Mouse (Mus musculus) gonadal fat pad, adult 2 months (tissue): ENCODE results near the gene Sap30l. TPM values are rescaled to one million over a fixed set of nuclear protein-coding genes. Genes with fewer than 3 reads are reported as not detected.
"Not testable (repeated sequence)": the region's sequence is repeated elsewhere in the genome, so short reads cannot be mapped to it uniquely, and the experiment has no call there.

Source experiments
- DNase-seq: peaks from one replicate; pipeline ENCODE4 v3.0.0-alpha.2; 2012; ENCODE audit warnings: low read depth
- polyA plus RNA-seq: library from polyadenylated mRNA; depleted of rRNA; stranded (reverse); fragments of >200 nt; gene quantifications from 2 replicates; pipeline ENCODE4 v1.2.3, GENCODE M21; 2012

The Sap30l gene
- polyA plus RNA-seq, 1 experiment: 19.4 TPM

DNA sequence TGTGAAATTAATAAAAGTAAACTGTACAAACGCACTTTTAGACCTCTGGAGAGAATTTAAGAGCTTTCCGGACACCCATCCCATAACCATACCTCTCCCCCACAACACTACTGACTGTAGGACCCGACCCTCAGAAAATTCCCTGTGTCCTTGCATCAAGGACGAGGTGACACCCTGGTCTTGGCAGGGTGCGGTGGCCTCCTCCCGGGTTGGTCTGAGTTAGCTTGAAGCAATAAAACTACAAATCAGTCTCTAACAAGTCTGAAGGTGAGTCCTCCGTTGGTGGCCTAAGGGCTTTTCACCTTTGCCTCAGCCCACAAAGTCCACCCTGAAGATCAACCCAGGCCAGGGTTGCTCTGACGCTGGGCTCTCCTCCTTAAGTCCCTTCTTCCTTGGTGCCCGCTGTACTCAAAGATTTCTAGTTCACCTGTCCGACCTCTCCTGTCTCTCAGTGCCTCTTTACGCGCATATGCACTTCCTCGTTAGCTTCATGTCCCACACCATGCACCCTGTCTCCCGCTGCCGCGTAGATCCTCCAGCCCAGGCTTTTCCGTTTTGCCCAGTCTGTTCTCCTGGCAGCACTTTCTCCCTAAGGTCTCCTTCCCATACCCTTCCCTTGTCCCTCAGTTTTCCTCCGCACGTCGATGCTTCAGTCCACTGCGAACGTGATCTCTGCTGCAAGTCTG lies 1.0 kb upstream of the Sap30l start:
- no peak for DNase-seq

DNA sequence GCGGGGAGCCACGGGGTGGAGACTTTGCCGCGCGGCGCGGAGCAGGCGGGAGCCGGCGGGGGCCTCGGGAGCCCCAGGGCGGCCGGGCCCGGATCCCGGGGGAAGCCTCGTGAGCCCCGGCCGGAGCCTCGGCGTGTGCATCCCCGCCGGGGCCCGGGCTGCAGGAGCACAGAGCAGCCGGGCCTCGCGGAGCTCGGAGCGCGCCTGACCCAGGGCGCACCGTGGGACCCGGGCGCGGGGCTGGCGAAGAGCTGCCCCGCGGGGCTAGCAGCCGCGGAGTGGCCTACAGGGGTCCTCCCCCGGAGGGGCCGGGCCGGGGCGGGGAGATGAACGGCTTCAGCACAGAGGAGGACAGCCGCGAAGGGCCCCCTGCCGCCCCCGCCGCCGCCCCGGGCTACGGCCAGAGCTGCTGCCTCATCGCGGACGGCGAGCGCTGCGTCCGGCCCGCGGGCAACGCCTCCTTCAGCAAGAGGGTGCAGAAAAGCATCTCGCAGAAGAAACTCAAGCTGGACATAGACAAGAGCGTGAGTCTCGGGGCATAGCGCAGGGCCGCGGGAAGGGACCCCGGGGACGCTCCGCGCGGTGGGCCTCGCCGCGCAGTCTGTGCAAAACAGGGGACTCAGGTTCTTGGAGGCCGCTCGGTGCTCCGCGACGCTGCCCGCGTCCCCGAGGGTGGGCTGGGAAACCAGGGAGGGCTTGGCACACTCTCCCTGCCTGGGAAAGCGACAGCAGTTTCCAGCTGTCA lies 501 bp downstream of the Sap30l start:
- DNase-seq: no peak

DNA sequence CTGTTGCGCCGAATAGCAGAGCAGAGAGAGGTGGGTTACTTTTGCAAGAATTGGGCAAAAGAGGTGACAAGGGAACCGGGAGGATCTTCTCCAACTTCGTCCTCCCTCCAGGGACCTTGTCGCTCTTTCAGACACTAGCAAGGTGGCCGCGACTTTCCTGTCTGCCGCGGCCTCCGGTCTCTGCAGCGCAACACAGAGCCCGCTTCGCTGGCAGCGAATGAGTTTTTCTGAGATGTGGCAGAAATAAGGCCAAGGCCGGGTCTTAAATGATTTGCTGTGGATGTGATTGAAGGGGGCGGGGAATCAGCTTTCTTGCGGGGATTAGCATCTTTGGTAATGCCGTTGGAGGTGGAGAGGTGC lies 1.1 kb downstream of the Sap30l start:
- no peak for DNase-seq

DNA sequence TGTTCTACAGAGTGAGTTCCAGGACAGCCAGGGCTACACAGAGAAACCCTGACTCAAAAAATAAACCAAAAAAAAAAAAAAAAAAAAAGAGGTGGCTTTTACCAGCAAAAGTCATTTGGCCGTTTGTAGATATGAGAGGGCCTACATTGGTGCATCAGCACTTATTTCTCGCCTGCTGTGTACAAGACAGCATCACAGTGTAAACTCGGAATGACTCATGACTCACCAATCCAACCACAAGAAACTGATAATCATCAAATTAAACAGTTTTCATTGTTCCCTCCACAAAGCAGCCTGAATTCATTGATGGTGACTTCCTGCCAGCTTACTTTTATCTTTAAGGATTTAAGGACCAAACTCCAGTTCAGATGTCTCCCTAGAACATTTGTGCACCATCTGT lies 3.6 kb downstream of the Sap30l start:
- DNase-seq: no peak

DNA sequence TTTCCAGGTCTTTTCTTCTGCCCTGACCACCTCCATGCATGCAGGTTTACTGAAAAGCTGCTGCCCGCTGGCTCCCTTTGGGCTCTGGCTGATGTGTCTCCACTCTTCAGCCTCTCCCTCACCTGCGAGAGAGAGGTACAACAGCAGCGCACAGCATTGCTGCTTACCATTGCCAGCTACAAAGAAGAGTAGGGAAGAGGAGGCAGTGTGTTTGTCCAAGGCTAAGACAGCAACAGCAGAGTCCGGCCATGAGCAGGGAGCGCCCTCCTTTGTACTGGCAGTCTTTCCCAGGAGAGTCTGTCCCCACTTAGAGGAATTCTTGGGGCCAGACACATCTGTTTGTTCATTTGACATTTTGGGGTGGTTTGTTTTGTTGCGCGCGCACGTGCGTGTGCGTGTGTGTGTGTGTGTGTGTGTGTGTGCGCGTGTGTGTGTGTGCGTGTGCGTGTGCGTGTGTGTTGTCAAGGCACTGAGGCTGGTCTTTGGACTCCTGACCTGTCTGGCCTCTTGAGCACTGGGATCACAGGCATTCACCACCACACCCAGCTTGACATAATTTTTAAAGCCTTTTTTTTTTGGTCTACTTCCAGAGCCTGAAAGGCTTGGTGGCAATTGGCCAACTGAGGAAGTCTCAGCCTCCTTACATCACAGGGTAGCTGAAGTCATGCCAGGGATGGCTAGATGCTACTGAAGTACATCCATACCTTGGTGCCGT lies 7.7 kb downstream of the Sap30l start:
- no peak for DNase-seq

DNA sequence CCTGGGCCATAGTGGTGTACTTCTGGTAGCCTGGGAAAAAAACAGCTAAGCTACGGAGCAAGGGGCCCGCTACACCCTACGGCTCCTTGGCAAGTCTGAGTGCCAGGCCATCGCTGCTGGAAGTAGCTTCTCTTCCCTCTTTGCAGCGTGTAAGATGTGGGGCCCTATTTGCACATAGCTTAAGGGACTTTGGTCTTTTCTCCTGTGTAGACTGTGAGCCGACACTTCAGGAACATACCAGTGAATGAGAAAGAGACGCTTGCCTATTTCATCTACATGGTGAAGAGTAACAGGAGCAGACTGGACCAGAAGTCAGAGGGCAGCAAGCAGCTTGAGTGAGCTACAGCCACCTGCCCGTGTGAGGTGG lies 8.3 kb downstream of the Sap30l start:
- DNase-seq: no peak

DNA sequence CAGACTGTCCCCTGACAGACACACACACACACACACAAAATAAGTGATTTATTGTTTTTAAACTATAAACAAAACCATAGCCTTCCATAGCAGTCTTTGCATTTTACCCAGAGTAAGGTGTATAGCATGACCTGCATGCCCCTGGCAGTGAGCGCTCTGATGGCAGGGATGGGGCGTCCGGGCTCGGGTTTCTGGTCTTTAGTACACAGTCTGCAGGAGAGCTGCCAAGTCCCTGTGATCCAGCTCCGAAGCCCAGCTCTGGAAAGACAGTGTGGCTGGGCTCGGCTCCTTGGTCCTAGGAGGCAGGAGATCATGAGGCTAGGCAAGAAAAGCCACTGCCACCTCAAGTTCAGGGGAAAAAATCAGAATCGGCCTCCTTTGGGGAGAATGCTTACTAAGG lies 9.6 kb downstream of the Sap30l start:
- DNase-seq: no peak

DNA sequence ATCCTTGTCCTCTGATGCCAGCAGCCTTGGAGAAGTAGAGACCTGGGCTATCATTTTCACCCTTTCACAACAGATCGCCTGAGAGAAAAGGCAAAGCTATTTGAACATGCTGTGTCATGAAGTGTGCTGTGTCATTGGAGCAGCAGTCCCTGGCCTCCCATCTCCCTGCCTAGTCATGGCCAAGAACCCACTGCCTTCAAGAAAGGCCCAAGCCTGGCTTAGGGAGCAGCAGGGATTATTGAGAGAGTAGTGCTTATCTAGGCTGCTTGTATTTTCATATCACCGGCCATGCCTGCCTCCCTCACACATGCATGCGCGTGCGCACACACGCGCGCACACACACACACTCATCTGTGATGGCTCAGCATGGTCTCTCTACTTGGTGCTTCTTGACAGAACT lies 10.8 kb downstream of the Sap30l start:
- DNase-seq: no peak

DNA sequence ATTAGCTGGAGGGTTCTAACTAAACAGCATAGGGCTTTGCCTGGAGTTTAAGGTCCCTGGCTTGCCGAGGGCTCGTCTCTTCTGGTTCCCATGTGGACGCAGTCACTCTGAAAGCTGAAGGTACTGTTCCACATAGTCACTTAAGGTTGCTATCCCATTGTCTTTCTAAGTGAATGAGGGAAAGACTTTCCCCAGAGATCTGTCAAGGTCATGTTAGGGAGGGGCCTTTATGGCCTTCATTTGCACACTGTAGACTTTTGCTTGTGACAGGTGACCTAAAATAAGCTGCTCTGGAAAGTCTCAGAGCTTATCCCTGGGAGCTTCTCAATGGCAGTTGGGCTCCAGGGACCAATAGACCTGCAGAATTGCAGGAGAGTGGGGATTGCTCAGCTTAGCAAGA lies 12.2 kb downstream of the Sap30l start:
- DNase-seq: no peak

DNA sequence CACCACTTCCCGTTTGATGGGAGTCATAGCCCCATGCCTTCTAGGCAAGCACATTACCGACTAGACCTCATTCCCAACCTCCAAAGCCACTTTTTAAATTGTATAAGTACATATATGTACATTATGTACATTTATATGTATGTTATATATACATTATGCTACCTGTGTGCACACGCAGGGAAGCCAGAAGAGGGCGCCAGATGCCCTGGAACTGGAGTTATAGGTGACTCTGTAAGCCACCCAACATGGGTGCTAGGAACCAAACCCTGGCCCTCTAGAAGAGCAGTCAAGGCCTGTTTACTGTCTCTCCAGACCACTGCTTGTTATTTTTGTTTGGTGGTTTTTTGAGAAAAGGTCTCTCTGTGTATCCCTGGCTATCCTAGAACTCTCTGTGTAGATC lies 16.8 kb downstream of the Sap30l start:
- no peak for DNase-seq

DNA sequence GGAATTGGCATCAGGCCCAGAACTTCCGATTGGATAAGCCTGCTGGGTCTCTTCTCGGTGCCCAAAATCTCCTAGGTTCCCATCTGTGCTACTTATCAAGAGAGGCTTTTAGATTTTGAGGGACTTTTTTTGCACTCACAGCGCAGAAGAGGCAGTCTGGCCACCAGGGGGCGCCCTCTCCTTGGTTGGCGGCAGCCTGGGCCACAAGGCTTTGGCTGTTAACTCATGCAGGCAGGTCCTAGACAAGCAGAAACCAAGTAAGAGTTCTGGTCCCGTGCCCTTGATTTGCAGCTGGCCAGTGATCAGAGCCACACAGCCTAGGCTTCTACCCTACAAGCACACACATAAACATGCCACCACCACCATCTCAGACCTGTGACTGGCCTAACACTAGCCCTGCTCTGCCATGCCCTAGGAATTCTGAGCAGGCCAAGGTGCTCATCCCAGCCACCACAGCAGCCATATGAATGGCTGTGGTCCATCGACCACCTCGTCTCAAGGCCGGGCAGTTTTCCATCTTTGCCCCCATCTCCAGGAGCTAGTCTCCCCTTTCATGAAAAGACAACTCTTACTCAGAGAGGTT lies 18.7 kb downstream of the Sap30l start:
- no peak for DNase-seq

DNA sequence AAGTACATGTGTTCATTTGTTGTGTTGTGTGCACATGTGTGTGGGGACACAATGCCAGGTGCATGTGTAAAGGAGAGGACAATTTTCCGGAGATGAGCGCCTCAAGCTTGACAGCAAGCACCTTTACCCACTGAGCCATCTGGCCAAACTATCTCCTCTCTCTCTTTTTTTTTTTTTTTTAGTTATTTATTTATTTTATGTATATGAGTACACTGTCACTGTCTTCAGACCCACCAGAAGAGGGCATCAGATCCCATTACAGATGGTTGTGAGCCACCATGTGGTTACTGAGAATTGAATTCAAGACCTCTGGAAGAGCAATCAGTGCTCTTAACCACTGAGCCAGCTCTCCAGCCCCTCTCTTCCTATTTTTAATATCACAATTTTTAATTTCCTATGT lies 21.7 kb downstream of the Sap30l start:
- DNase-seq: not testable (repeated sequence)

DNA sequence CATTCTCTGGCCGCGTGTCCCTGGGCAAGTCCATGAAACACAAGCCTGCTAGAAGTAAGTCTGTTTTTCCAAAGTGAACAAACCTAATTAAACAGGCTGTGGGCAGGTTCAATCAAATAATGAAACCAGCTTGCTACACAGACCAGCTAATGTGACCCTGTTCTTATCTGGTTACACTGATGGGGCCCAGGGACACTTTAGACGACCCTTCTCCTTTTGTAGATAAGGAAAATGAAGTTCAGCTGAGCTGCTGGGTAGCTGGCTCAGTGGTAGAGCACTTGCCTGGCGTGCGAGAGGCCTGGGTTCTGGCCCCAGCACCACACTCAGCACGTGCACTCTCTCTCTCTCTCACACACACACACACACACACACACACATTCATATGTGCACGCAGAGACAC lies 22.3 kb downstream of the Sap30l start:
- no peak for DNase-seq

DNA sequence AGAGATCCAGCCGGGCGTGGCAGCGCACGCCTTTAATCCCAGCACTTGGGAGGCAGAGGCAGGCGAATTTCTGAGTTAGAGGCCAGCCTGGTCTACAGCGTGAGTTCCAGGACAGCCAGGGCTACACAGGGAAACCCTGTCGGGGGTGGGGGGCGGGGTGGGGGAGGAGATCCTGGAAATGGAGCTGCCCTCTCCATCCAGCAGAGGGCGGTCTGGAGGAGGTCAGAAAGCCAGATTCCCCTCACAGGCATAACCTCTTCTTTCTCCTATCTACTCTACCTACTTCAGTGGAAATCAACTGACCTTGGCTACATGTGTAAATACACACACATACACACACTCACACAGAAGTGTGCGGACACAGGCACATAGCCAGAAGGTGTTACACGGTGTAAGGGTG lies 23.8 kb downstream of the Sap30l start:
- not testable (repeated sequence) for DNase-seq

DNA sequence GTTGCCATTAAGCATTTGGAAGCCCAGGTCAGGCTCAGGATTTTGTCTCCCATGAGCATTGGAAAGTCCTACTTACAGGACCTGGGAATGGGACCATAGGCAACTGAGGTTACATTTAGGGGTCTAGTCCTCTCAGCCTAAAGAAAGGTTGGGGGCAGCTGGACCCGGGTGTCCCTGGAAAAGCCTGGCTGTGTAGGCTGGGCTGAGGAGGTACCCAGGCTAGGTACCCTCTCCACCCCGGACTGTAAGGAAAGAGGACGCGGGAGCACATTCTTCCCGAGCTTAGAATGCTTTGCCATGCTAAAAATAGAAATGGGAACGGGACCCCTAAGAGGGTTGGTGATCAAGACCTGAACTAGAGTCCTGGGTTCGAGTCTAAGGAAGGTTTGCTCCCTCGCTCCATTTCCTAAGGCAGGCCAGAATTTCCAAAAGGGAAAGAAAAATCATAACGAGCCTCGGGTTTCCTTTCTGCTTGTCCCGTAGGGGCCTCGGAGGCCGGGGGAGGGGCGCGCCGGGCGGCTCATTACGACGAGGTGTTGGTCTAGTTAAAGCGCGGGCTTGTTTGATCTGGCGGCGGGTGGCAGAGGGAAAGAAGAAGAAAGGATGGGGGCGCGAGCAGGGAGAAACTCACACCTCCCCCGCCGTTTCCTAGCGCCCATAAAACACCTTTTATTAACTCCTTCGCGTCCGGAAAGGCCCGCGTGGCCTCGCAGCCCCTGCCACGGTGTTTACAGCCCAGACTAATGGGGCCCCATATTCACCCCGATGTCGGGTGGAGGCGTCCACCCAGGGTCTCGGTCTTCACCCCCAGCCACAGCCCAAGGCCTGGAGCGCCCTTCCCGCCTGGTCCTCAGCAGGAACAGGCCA lies 25.8 kb downstream of the Sap30l start:
- DNase-seq: no peak

DNA sequence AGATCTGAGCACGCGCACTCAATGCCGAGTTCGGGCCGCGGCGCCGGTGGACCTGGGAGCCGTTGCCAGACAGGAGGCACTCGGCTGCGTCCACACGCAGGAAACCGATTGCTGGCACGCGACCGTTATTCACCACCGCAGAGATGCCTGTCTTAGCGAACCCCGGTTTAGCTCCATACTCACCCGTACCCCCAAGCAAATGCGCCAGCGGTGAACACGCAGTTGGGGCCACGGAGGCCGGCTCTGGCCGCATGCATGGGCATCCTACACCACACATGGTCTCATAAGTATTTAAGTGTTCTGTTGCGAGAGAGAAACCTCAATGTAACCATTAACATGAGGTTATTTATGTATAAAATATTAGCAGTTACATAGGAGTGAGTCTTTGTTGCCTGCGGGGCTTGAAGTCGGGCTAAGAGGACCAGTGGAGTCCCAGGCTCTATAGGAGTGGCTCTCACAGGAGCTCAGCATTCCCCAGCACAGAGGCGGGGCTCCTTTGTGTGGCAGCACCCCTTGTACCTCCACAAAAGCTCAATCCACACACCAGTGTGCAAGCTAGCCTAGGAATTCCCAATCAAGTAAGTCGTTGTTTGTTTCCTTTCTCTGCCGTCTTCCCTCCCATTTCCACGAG lies 26.6 kb downstream of the Sap30l start:
- DNase-seq: no peak

DNA sequence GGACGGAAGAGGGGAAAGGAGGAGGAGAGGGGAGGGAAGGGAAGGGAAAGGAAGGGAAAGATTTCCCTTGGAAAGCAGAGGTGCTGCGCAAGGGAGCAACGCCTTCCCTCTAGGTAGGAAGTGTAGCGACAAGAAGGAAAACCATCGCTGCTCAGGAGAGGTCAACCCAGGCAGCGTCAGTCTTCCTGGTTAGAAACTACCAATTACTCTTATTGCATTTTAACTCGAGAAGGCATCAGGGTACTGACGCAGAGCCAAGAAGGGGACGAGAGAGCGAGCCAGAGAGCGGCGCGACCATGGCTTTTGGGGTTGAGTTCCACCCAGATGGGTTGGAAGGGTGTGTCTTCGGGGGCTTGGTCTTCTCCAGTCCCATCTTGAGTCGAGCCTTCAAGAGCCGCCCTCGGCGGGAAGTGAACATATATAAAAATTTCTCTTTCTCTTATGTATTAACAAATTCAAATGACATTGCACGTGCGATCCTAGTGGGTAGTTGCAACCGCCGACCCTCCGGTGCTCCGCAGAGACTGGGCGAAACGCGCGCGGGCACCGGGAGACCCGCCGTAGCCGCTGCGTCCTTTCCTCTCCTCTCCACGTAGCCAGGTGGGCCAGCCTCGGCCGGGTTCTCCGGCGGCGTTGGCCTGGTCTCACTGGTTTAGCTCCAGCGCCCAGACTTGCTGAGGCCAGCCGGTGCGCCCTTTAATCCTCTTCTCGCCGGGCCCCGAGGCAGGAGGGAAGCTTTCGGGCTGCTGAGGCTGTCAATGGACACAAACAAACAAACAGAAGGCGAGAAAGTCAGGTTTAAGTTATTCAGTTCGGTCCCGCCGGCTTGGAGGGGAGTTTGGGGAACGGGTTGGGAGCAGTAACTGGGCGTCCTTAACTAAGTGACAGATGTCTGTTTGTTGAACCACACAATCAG lies 27.8 kb downstream of the Sap30l start:
- DNase-seq: no peak

DNA sequence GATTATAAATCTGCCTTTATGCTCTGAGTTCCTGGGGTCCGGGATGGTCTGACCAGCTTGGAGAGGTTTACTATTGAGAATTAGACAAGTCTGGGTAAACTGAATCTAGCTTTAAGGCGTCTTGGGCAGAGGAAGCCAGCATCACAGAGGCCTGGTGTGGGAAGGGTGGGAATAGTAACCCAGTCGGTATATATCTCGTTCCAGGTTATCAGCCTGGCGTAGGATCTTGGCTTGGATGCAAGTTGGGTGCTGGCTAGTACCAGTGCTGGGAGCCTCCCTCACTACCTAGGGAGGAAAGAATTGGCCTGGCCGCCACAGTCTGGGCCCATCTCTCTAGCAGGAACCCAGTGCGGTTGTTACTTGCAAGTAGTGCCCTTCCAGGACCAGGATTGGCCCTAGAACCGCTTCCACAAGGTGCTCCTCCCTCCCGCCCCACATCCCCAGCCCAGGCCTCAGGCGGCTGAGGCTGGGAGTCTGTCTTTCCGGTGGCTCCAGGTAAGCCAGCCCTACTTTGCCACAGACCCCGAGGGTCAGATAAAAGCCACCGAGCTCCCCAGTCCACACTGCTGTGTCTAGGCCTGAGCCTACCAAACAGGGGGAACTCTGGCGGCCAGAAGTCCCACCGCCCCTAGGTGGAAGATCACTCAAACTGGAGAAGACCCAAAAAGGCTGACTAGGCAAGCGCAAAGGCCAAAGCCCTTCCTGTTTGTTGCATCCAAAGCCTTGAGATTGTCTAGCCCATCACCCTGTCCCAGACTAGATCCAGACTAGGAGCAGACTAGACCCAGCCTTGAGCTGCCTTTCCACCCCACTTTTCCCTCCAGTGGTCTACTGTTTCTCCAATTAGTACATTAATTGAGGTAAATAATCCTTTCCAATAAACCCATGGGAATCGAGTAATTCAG lies 28.7 kb downstream of the Sap30l start:
- DNase-seq: no peak

DNA sequence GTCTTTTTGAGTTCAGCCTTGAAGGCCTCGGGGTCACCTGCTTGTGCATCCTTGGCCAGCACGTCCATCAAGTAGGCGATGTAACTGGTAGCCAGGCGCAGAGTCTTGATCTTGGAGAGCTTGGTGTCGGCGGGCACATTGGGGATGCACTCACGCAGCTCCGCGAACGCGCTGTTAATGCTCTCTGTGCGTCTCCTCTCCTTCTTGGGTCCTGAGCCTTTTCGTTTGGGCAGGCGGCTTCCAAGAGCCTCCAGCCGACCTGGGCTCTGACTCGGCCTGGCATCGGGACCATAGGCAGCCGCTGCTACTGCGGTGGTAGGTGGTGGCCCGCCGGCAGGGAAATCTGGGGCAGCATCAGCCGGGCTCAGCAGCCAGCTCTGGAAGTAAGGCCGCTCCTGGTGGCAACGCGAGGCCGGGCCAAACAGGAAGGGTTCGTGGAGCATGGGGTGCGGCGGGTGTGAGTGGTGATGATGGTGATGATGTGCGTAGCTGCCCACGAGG lies 29.9 kb downstream of the Sap30l start:
- DNase-seq: no peak
